Mouse (Mus musculus): ENCODE data around the gene Wasf3.
"Not testable (repeated sequence)": the region's sequence is repeated elsewhere in the genome, so short reads cannot be mapped to it uniquely, and the experiment has no call there.

Wasf3 gene

DNA sequence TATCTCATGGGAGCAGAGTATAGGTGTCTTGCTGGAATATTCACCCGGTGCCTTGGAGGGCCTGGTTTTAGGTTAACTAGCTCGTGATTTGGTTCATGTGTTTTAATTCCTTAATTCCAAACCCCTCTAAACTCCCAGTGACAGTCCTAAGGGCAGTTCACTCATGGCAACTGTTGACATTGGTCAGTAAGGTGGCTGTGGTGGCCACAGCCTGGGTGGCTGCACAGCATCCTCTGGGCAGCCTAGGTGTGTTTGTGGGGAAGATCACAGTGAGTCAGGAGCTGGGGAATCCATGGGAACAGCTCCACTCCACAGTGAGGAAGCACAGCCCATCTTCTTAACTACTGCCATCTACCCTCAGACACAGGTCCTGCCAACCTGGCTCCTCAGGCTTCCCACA is 61.8 kb downstream of the Wasf3 start:
- no peak for DNase-seq (ENCODE audit: low read depth, low spot score)

DNA sequence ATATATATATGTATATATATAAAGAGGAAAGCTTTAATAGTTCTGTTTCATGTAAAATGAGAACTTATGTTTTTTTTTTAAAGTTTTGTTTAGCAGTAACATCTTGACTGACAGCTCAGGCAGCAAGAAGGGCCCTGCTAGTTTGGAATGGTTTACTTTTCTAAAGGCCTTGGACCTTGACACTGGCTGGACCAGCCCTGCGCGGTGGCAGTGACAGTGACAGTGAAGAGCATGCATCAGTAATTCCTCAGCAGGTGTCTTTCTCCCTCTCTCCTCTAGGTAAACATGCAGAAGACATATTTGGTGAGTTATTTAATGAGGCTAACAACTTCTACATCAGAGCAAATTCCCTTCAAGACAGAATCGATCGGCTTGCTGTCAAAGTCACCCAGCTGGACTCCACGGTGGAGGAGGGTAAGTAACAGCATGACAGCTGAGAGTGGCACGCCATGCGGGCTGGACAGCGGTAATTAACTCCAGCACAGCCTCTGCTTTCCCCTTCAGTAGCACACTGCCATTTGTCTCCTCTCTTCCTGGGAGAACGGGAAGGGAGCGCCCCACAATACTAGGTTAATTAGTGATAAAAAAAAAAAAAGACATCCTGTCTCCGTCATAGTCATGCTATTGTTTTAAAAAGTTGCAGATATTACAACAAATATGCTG is 66.9 kb downstream of the Wasf3 start:
- no peak for DNase-seq (ENCODE audit: low read depth, low spot score)

DNA sequence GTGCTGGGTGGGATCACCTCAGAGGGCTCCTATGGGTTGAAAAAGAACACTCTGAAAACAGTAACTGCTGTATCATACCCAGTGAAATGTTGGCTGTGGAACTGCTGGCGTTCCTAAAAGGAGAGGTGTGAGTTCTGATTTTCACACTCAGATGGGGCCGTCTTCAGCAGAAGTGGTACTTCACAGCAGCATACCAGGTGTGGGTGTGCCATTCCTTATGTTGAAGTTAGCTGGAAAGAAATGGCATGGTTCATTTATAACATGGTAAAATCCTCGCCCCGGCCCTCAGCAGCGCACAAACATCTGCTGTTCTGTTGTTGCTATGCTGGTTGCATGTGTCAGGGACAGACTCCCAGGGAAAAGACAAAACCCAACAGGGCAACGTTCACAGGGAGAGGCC is 68.8 kb downstream of the Wasf3 start:
- DNase-seq (ENCODE audit: low read depth, low spot score), result no peak

DNA sequence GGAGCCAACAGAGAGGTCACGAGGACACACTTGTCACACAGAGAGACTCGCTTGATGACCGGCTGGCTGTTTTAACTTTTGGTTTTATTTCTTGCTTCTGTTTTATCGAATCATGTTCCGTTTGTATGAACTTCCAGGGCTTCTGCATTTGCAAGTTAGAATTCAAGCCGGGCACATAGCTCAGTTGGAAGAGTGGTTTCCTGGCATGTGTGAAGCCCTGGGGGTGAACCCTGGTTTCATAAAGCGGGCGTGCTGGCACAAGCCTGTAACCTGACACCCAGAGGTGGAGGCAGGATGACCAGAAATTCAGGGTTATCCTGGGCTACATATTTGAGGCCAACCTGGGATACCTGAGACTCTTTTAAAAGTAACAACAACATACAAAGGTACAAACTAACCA is 76.8 kb downstream of the Wasf3 start:
- no peak for DNase-seq (ENCODE audit: low read depth, low spot score)

DNA sequence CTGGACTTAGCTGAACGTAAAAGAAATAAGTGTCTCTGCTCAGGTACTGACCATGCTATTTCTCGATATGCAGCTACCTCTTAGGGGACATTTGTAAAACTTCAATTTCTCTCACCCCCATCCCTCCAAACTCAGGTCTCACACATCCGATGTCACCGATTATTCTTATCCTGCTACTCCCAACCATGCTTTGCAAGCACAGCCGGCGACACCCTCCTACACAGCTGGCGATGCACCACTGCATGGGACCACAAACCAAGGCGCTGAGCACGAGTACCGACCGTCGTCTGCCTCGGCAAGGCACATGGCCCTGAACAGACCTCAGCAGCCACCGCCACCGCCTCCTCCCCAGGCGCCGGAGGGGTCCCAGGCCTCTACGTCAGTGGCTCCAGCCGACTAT is 81.9 kb downstream of the Wasf3 start:
- DNase-seq (ENCODE audit: low read depth, low spot score), result no peak

DNA sequence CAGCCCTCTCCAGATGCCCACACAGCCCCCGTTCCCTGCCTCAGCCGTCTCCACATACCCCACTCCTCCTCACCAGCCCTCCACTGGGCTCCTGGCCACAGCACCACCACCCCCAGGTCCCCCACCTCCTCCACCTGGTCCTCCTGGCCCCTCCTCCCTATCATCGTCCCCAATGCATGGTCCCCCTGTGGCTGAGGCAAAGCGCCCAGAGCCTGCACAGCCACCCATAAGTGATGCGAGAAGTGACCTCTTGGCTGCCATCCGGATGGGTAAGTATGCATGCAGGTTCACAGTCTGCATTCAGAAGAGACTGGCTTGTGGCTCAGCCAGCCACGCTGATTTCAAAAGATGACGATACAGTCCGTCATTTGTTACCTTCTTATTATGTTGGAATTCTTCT is 83.5 kb downstream of the Wasf3 start:
- DNase-seq (ENCODE audit: low read depth, low spot score), result no peak

DNA sequence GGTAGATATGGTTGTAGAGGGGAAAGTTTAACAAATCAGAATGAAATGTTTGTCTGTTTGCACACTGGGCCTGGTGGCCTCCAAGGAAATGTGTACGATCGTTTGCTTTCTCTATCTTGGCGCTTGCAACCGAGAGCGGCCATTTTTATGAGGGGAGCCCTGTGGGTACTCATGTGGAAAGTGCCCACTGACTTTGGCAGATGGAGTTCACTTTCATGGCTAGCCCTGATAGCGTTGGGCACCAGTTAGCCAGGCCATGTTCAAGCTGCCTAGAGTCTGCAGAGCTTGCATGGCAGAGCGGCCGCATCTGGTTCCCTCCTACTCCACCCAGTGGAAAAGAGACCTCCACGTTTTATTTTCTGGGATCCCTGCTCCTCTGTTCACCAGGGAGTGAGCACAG is 86.0 kb downstream of the Wasf3 start:
- no peak for DNase-seq (ENCODE audit: low read depth, low spot score)

DNA sequence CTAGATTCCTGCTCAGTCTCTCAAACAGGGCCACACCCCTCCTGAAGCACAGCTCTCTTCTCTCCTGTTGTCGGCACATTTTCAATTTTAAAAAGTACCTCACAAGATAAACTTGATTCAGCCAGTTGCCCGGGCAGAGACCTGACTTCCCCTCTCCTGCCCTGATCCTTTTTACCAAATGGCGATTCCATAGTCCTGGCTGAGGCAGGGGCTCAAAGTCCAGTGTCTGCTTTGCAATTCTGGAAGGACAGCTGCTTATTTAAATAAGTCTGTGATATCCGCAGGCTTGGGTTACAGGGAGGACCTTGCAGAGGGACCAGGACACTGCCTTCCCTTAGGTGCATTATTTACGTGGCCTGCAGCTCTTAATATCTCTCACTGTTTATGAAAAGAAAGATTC is 86.5 kb downstream of the Wasf3 start:
- DNase-seq (ENCODE audit: low read depth, low spot score), result no peak

DNA sequence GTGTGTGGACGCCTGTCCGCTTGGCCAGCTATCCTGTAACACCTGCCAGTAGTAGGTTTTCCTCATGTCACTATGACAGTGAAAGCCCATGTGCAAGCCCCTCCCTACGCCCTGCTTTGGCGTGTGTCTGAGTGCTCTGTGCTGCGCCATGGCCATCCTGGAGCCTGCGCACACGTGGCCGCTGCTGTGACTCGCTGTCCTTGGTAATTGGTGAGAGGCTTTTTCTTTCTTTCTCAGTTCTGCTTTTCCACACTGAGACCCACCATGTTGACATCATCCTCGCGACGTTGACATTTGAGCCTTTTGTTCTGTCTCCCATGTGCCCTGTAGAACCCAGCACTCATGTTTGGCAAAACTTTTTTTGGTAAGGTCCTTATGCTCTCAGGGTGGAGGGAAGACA is 87.0 kb downstream of the Wasf3 start:
- DNase-seq (ENCODE audit: low read depth, low spot score), result no peak

DNA sequence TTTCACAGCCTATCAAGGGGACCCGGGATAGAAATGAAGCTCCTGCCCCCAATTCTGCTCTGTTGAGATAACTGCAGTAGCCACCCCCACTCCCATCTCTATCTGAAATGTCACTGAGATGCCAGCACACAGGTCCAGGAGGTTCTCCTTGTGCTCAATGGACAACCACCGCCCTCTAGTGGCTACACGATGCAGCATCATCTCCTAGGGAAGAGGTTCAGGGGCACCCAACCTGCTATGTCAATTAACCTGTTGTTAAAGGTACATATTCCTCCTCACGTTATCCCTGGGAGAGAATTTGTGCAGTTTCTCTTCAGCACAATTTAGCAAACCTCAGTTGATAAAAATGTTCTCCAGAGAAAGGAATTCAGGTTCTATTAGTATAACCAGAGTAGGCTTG is 94.8 kb downstream of the Wasf3 start:
- not testable (repeated sequence) for DNase-seq (ENCODE audit: low read depth, low spot score)

DNA sequence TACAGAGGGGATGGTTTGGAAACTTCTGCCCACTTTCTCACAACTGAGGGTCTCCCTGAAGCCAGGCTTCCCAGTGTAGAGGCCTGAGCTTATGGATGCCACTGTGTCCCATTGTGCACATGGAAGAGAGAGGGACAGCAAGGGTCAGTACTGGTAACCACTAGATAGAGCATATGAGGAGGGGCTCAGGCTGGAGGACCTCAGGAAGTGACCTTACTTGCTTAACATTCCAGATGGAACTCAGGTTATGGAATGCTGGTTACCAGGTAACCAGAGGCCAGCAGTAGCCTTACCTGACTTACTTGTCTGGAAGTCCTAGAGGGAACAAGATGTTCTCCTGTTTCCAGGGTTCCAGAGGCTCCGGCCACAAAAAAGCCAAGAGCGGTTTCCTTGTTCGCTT is 96.9 kb downstream of the Wasf3 start, which contains the start of gene Gm6408:
Gene Gm6408 (plus strand): TSS at position 301 of the 400 bp plus-strand sequence.
- not testable (repeated sequence) for DNase-seq (ENCODE audit: low read depth, low spot score)

DNA sequence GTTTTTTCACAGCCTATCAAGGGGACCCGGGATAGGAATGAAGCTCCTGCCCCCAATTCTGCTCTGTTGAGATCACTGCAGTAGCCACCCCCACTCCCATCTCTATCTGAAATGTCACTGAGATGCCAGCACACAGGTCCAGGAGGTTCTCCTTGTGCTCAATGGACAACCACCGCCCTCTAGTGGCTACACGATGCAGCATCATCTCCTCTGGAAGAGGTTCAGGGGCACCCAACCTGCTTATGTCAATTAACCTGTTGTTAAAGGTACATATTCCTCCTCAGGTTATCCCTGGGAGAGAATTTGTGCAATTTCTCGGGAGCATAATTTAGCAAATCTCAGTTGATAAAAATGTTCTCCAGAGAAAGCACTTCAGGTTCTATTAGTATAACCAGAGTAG is 104.2 kb downstream of the Wasf3 start:
- DNase-seq (ENCODE audit: low read depth, low spot score), result not testable (repeated sequence)

DNA sequence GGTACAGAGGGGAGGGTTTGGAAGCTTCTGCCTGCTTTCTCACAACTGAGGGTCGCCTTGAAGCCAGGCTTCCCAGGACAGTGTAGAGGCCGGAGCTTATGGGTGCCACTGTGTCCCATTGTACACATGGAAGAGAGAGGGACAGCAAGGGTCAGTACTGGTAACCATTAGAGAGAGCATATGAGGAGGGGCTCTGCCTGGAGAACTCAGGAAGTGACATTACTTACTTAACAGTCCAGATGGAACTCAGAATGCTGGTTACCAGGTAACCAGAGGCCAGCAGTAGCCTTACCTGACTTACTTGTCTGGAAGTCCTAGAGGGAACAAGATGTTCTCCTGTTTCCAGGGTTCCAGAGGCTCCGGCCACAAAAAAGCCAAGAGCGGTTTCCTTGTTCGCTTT is 106.3 kb downstream of the Wasf3 start, which contains the start of gene Gm6370:
Gene Gm6370 (plus strand): TSS at position 301 of the 400 bp plus-strand sequence.
- not testable (repeated sequence) for DNase-seq (ENCODE audit: low read depth, low spot score)

DNA sequence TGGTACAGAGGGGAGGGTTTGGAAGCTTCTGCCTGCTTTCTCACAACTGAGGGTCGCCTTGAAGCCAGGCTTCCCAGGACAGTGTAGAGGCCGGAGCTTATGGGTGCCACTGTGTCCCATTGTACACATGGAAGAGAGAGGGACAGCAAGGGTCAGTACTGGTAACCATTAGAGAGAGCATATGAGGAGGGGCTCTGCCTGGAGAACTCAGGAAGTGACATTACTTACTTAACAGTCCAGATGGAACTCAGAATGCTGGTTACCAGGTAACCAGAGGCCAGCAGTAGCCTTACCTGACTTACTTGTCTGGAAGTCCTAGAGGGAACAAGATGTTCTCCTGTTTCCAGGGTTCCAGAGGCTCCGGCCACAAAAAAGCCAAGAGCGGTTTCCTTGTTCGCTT is 117.3 kb downstream of the Wasf3 start, which contains the start of gene 4930449I24Rik:
Gene 4930449I24Rik (plus strand): TSS at position 301 of the 400 bp plus-strand sequence.
- DNase-seq (ENCODE audit: low read depth, low spot score), result not testable (repeated sequence)

DNA sequence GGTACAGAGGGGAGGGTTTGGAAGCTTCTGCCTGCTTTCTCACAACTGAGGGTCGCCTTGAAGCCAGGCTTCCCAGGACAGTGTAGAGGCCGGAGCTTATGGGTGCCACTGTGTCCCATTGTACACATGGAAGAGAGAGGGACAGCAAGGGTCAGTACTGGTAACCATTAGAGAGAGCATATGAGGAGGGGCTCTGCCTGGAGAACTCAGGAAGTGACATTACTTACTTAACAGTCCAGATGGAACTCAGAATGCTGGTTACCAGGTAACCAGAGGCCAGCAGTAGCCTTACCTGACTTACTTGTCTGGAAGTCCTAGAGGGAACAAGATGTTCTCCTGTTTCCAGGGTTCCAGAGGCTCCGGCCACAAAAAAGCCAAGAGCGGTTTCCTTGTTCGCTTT is 129.0 kb downstream of the Wasf3 start, which contains the start of gene Gm3402:
Gene Gm3402 (plus strand): TSS at position 301 of the 400 bp plus-strand sequence.
- DNase-seq (ENCODE audit: low read depth, low spot score), result not testable (repeated sequence)

Data from ES-CJ7 (cell line).